In the genomic region with DNA sequence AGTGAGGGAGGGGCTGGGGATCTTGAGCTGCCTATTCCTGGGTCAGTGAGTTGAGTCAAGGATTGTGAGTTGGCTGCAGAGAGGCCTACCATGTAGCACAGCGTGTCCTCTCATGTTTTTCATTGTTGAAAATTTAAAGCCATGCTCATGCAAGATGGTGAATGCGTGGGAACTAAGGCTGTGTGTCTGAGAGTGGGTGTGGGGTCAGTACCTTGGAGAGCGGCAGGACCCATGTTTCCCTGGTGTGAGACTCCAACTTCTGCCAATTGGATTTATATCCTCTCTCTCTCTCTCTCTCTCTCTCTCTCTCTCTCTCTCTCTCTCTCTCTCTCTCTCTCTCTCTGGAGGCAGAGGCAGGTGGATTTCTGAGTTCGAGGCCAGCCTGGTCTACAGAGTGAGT, we compare ENCODE assay signal across 16 mouse cellular contexts. TPM values are rescaled to one million over a fixed set of nuclear protein-coding genes. Genes with fewer than 3 reads are reported as not detected.
"Had no signal": no experiment of that assay in that cellular context is flagged by ENCODE, and none has a peak within 500 bp of the region (broad histone marks: within the 10 kb centered on the region; RNA-seq: fewer than 3 reads in every experiment).

No protein-coding gene starts in this region.

- H3K27me3 ChIP-seq: intestine, embryonic 15.5 days; kidney, embryonic 15.5 days; limb, embryonic 13.5 days; midbrain, embryonic 13.5 days; neural tube, embryonic 12.5 days; stomach, embryonic 15.5 days had no signal

- DNase-seq: kidney, adult 18-20 months; kidney, postnatal 25 days; layer of hippocampus, adult 9-11 months; layer of hippocampus, postnatal 36 days; lung, adult 2 months; lung, postnatal 10 days; lung, postnatal 4 days; right cerebral cortex, postnatal 4 days; spleen, adult 18-20 months had no signal

RNA-seq across cellular contexts. Expression of a gene that starts 44.3 kb away (rescaled TPM):
- total RNA-seq: neutrophil, adult 5-6 weeks had no signal
